Mouse (Mus musculus): ENCODE data around the gene Scml4. TPM values are rescaled to one million over a fixed set of nuclear protein-coding genes. Genes with fewer than 3 reads are reported as not detected.

The Scml4 gene
- polyA plus RNA-seq, 1 experiment from 2014 or later: 0.03 TPM

GRCm38 (mm10) chr10:42962181-42962601 is 102.0 kb downstream of the Scml4 start:
- DNase-seq (ENCODE audit: low read depth, low spot score) (no peak), ATAC-seq (no peak)
- in situ Hi-C loops (cut with MboI; ENCODE audit: low pct_unique_long_range_greater_than_20kb): no loop called here
- no peak for TF ChIP-seq CTCF (IDR thresholded peaks at IDR 0.05)
- ChIA-PET CTCF (no interaction called here), POLR2A (no interaction called here)
- peaks cover 6% of the 10 kb centered on the region for H3K27me3 ChIP-seq

GRCm38 (mm10) chr10:42962655-42963054 is 102.5 kb downstream of the Scml4 start:
- in situ Hi-C loops (cut with MboI; ENCODE audit: low pct_unique_long_range_greater_than_20kb): no loop called here
- H3K27me3 ChIP-seq: peaks cover under 1% of the 10 kb centered on the region
- ChIA-PET CTCF (no interaction called here), POLR2A (no interaction called here)
- no peak for ATAC-seq
- TF ChIP-seq CTCF (IDR thresholded peaks at IDR 0.05): no peak
- DNase-seq (ENCODE audit: low read depth, low spot score): no peak

- no peak for TF ChIP-seq CTCF (IDR thresholded peaks at IDR 0.05)
- POLR2A ChIA-PET: no interaction called here
Observed at GRCm38 (mm10) chr10:42963061-42963460, 102.9 kb downstream of the Scml4 start.

GRCm38 (mm10) chr10:42968332-42968731 is 108.2 kb downstream of the Scml4 start:
- ATAC-seq (no peak), DNase-seq (ENCODE audit: low read depth, low spot score) (no peak)
- ChIA-PET CTCF (interaction anchor here (1.2 kb wide), 1 partner anchor 9 kb away, joined by 3 read pairs; no protein-coding TSS in a partner anchor), POLR2A (no interaction called here)
- in situ Hi-C loops (cut with MboI; ENCODE audit: low pct_unique_long_range_greater_than_20kb): loop anchor here (5.0 kb wide), 1 partner anchor 654 kb away; no protein-coding TSS in a partner anchor
- TF ChIP-seq CTCF (IDR thresholded peaks at IDR 0.05): no peak
- peaks cover 5% of the 10 kb centered on the region for H3K27me3 ChIP-seq

More at GRCm38 (mm10) chr10:42963061-42963460, 102.9 kb downstream of the Scml4 start:
- CTCF ChIA-PET: no interaction called here
- H3K27me3 ChIP-seq: peaks cover 3% of the 10 kb centered on the region
- DNase-seq (ENCODE audit: low read depth, low spot score) (no peak), ATAC-seq (no peak)
- in situ Hi-C loops (cut with MboI; ENCODE audit: low pct_unique_long_range_greater_than_20kb): no loop called here

GRCm38 (mm10) chr10:42972504-42973172 is 112.5 kb downstream of the Scml4 start:
- peak; percentile 66 for TF ChIP-seq CTCF (IDR thresholded peaks at IDR 0.05)
- ATAC-seq (no peak), DNase-seq (ENCODE audit: low read depth, low spot score) (no peak)
- CTCF ChIA-PET: no interaction called here
- H3K27me3 ChIP-seq: peaks cover 5% of the 10 kb centered on the region
- POLR2A ChIA-PET: no interaction called here
- in situ Hi-C loops (cut with MboI; ENCODE audit: low pct_unique_long_range_greater_than_20kb): no loop called here

- ChIA-PET CTCF (no interaction called here), POLR2A (no interaction called here)
- DNase-seq (ENCODE audit: low read depth, low spot score): no peak
- no peak for ATAC-seq
- H3K27me3 ChIP-seq: no peaks in the 10 kb centered on the region
- in situ Hi-C loops (cut with MboI; ENCODE audit: low pct_unique_long_range_greater_than_20kb): no loop called here
- TF ChIP-seq CTCF (IDR thresholded peaks at IDR 0.05): no peak
Observed at GRCm38 (mm10) chr10:42973537-42973936, 113.4 kb downstream of the Scml4 start.

- ATAC-seq (no peak), DNase-seq (ENCODE audit: low read depth, low spot score) (no peak)
- H3K27me3 ChIP-seq: no peaks in the 10 kb centered on the region
- CTCF ChIA-PET: no interaction called here
- in situ Hi-C loops (cut with MboI; ENCODE audit: low pct_unique_long_range_greater_than_20kb): no loop called here
- TF ChIP-seq CTCF (IDR thresholded peaks at IDR 0.05): no peak
- POLR2A ChIA-PET: no interaction called here
Observed at GRCm38 (mm10) chr10:42976577-42976976, 116.4 kb downstream of the Scml4 start.

GRCm38 (mm10) chr10:42978346-42978745 is 118.2 kb downstream of the Scml4 start:
- ATAC-seq: no peak
- no peak for DNase-seq (ENCODE audit: low read depth, low spot score)
- CTCF ChIA-PET: interaction anchor here (1.6 kb wide), 1 partner anchor 11 kb away, joined by 5 read pairs; no protein-coding TSS in a partner anchor
- no peak for TF ChIP-seq CTCF (IDR thresholded peaks at IDR 0.05)
- POLR2A ChIA-PET: no interaction called here
- in situ Hi-C loops (cut with MboI; ENCODE audit: low pct_unique_long_range_greater_than_20kb): no loop called here
- H3K27me3 ChIP-seq: no peaks in the 10 kb centered on the region

- no peak for TF ChIP-seq CTCF (IDR thresholded peaks at IDR 0.05)
- ATAC-seq: no peak
- POLR2A ChIA-PET: interaction anchor here (0.5 kb wide), 1 partner anchor 1965 kb away, joined by 3 read pairs; no protein-coding TSS in a partner anchor
- in situ Hi-C loops (cut with MboI; ENCODE audit: low pct_unique_long_range_greater_than_20kb): no loop called here
- CTCF ChIA-PET: interaction anchor here (1.0 to 1.8 kb wide), 3 partner anchors 9 to 196 kb away, joined by 3 to 4 read pairs (median 3); no protein-coding TSS in a partner anchor
- no peaks in the 10 kb centered on the region for H3K27me3 ChIP-seq
- no peak for DNase-seq (ENCODE audit: low read depth, low spot score)
Observed at GRCm38 (mm10) chr10:42980999-42981757, 121.0 kb downstream of the Scml4 start.

GRCm38 (mm10) chr10:42984886-42985285 is 124.7 kb downstream of the Scml4 start:
- DNase-seq (ENCODE audit: low read depth, low spot score): no peak
- TF ChIP-seq CTCF (IDR thresholded peaks at IDR 0.05): no peak
- ChIA-PET CTCF (interaction anchor here (5.9 kb wide), 1 partner anchor 26 kb away, joined by 42 read pairs; no protein-coding TSS in a partner anchor), POLR2A (interaction anchor here (0.6 to 1.2 kb wide), 2 partner anchors 28 to 87 kb away, joined by 3 to 5 read pairs; no protein-coding TSS in a partner anchor)
- no peaks in the 10 kb centered on the region for H3K27me3 ChIP-seq
- in situ Hi-C loops (cut with MboI; ENCODE audit: low pct_unique_long_range_greater_than_20kb): no loop called here
- ATAC-seq: no peak

GRCm38 (mm10) chr10:42987594-42988052 is 127.5 kb downstream of the Scml4 start:
- H3K27me3 ChIP-seq: no peaks in the 10 kb centered on the region
- CTCF ChIA-PET: interaction anchor here (1.4 to 5.9 kb wide), 7 partner anchors 10 to 465 kb away, joined by 3 to 42 read pairs (median 6); no protein-coding TSS in a partner anchor
- DNase-seq (ENCODE audit: low read depth, low spot score): peak; percentile 7
- peak; percentile 81 for TF ChIP-seq CTCF (IDR thresholded peaks at IDR 0.05)
- POLR2A ChIA-PET: no interaction called here
- in situ Hi-C loops (cut with MboI; ENCODE audit: low pct_unique_long_range_greater_than_20kb): no loop called here
- peak; percentile 66 for ATAC-seq
